In the genomic region with DNA sequence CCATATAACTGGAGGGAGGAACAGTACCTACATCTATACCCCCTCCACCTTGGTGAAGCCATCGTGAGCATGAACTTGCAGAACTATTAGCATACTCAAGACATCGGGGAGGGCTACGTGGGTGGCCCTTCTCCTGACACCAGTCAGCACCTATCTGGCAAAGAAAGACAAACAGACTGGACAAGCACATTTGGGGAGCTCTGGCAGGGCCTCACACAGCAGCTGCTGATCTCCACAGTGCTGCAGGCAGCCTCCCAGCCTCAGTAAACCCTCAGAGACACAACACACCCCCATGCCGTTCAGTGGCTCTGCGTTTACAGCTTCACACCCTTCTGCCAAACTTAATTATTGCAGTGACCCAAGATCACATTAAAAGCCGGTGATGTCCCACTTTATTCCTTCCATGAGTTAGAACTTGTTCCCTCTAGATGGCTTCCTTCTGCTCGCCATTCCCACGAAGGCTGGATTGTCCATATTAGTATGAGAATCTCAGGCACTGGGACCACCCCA, we compare ENCODE assay signal across 31 mouse cellular contexts.
DNase-seq lines count a peak whose midpoint lies in the region; ATAC-seq lines count a peak whose summit lies in the region.
"Had no signal": no experiment of that assay in that cellular context is flagged by ENCODE, and none has a peak within 500 bp of the region (broad histone marks: within the 10 kb centered on the region; RNA-seq: fewer than 3 reads in every experiment).

No protein-coding gene starts in this region.

- 83% methylated on average over 8 of the region's 8 CpGs for WGBS in forebrain, embryonic 11.5 days
- 80% methylated on average over 8 of the region's 8 CpGs for WGBS in forebrain, embryonic 13.5 days
- 38% methylated on average over 8 of the region's 8 CpGs for WGBS in limb, embryonic 10.5 days

- no peaks in the 10 kb centered on the region for H3K9me3 ChIP-seq in forebrain, embryonic 11.5 days (ENCODE audit: control insufficient read depth, low read length)
- no peaks in the 10 kb centered on the region for H3K9me3 ChIP-seq in forebrain, embryonic 13.5 days (replicated peaks)
- H3K9me3 ChIP-seq in limb, embryonic 10.5 days (replicated peaks) = no peaks in the 10 kb centered on the region
- H3K9me3 ChIP-seq: embryonic facial prominence, embryonic 10.5 days; embryonic facial prominence, embryonic 13.5 days; G1E; heart, embryonic 10.5 days; heart, embryonic 13.5 days had no signal

- DNase-seq in forebrain, embryonic 11.5 days (ENCODE audit: low spot score) = peak; percentile 24
- DNase-seq in left cerebral cortex, postnatal 4 days = peak; percentile 64
- no peak for DNase-seq in left cerebral cortex, postnatal 10 days (ENCODE audit: extremely low spot score in 1 of 2, low spot score in 2 of 2)
- DNase-seq in limb, embryonic 10.5 days (ENCODE audit: low spot score) = no peak
- DNase-seq in retina, postnatal 1 day = peak; percentile 54
- no peak for DNase-seq in thymus, adult 18-20 months
- DNase-seq: adrenal gland, postnatal 10 days; adrenal gland, postnatal 36 days; B cell, adult 2 months; cerebellum, adult 18-20 months; cerebellum, adult 9-10 months; cerebellum, postnatal 36 days; embryo, embryonic 11 days; forebrain, postnatal 0 days; gastrocnemius, adult 2 months; gastrocnemius, postnatal 25 days; heart, adult 2 months; heart, postnatal 14 days; heart, postnatal 4 days had no signal

- H3K4me3 ChIP-seq in forebrain, embryonic 11.5 days (ENCODE audit: low read depth, low read length) = no peak overlapping the region
- no peak overlapping the region for H3K4me3 ChIP-seq in forebrain, embryonic 13.5 days
- no peak overlapping the region for H3K4me3 ChIP-seq in limb, embryonic 10.5 days
- H3K4me3 ChIP-seq: embryonic facial prominence, embryonic 10.5 days; embryonic facial prominence, embryonic 13.5 days; erythroblast, embryonic 14.5 days; gastrocnemius, adult 2 months; heart, adult 2 months; heart, embryonic 10.5 days; heart, embryonic 13.5 days had no signal

- ATAC-seq in forebrain, embryonic 11.5 days (replicated peaks; ENCODE audit: low FRiP score) = no peak
- no peak for ATAC-seq in forebrain, embryonic 13.5 days
- ATAC-seq: forebrain, embryonic 14.5 days; forebrain, postnatal 0 days; hindbrain, postnatal 0 days; Patski had no signal

- no peaks in the 10 kb centered on the region for H3K27me3 ChIP-seq in forebrain, embryonic 11.5 days (ENCODE audit: control insufficient read depth, insufficient read depth, low read length)
- no peaks in the 10 kb centered on the region for H3K27me3 ChIP-seq in forebrain, embryonic 13.5 days
- no peaks in the 10 kb centered on the region for H3K27me3 ChIP-seq in limb, embryonic 10.5 days (ENCODE audit: low read depth, poor library complexity, severe bottlenecking)
- H3K27me3 ChIP-seq: CH12.LX; embryonic facial prominence, embryonic 13.5 days; heart, embryonic 13.5 days; Patski had no signal

- H3K9ac ChIP-seq in forebrain, embryonic 11.5 days (ENCODE audit: low read length) = no peak overlapping the region
- no peak overlapping the region for H3K9ac ChIP-seq in forebrain, embryonic 13.5 days
- H3K9ac ChIP-seq: embryonic facial prominence, embryonic 13.5 days; forebrain, postnatal 0 days; heart, embryonic 13.5 days; hindbrain, embryonic 14.5 days had no signal

- intact Hi-C loops in left cerebral cortex, postnatal 4 days (cut with DNase I) = no loop called here
- intact Hi-C loops in left cerebral cortex, postnatal 10 days (cut with DNase I) = no loop called here

- no peaks in the 10 kb centered on the region for H3K36me3 ChIP-seq in forebrain, embryonic 11.5 days (ENCODE audit: control insufficient read depth, insufficient read depth, low read length)
- H3K36me3 ChIP-seq in forebrain, embryonic 13.5 days (ENCODE audit: poor library complexity, severe bottlenecking) = no peaks in the 10 kb centered on the region
- no peaks in the 10 kb centered on the region for H3K36me3 ChIP-seq in limb, embryonic 10.5 days
- H3K36me3 ChIP-seq: embryonic facial prominence, embryonic 10.5 days; embryonic facial prominence, embryonic 13.5 days; G1E; heart, embryonic 10.5 days; heart, embryonic 13.5 days had no signal

- no peak overlapping the region for H3K4me2 ChIP-seq in forebrain, embryonic 11.5 days (ENCODE audit: low read depth, low read length, severe bottlenecking)
- H3K4me2 ChIP-seq in forebrain, embryonic 13.5 days = no peak overlapping the region
- H3K4me2 ChIP-seq: embryonic facial prominence, embryonic 13.5 days; heart, embryonic 13.5 days; hindbrain, embryonic 14.5 days had no signal

- H3K4me1 ChIP-seq in forebrain, embryonic 11.5 days (replicated peaks; ENCODE audit: control insufficient read depth, insufficient read depth, low read length) = no peaks in the 10 kb centered on the region
- H3K4me1 ChIP-seq in forebrain, embryonic 13.5 days = no peaks in the 10 kb centered on the region
- H3K4me1 ChIP-seq in limb, embryonic 10.5 days = peaks cover 52% of the 10 kb centered on the region
- H3K4me1 ChIP-seq: heart, embryonic 13.5 days had no signal

- no peak overlapping the region for H3K27ac ChIP-seq in forebrain, embryonic 11.5 days (ENCODE audit: low read depth, low read length)
- H3K27ac ChIP-seq in forebrain, embryonic 13.5 days = no peak overlapping the region
- H3K27ac ChIP-seq in limb, embryonic 10.5 days = 0 out of 2 replicates have a peak overlapping the region, but pooled peaks have one; percentile 0
- H3K27ac ChIP-seq: embryonic facial prominence, embryonic 10.5 days; embryonic facial prominence, embryonic 13.5 days; gastrocnemius, adult 2 months; heart, adult 2 months; heart, embryonic 10.5 days; heart, embryonic 13.5 days; hindbrain, embryonic 14.5 days; hindbrain, postnatal 0 days had no signal

Comparison
In these comparisons a context has a peak if more than half of its experiments do, and no peak if none do; other contexts are left out.
1. DNase-seq: peak in forebrain, embryonic 11.5 days (single experiment), left cerebral cortex, postnatal 4 days (single experiment) and retina, postnatal 1 day (single experiment); none in left cerebral cortex, postnatal 10 days (0 of 2), limb, embryonic 10.5 days (single experiment) and thymus, adult 18-20 months (0 of 2).